Mouse (Mus musculus) adrenal gland, postnatal 14 days (tissue): ENCODE data around the gene Sppl3. TPM values are rescaled to one million over a fixed set of nuclear protein-coding genes. Genes with fewer than 3 reads are reported as not detected.
"Not testable (repeated sequence)": the region's sequence is repeated elsewhere in the genome, so short reads cannot be mapped to it uniquely, and the experiment has no call there.

ENCODE experiments used
- DNase-seq: peaks from one replicate; pipeline ENCODE4 v3.0.0; 2021; ENCODE audit warnings: mixed read lengths
- total RNA-seq: library from RNA; stranded (reverse); gene quantifications from 2 replicates; pipeline ENCODE4 v1.2.3, GENCODE M21; 2021

The Sppl3 gene
- total RNA-seq, 1 experiment from 2014 or later: 54.8 TPM

- DNase-seq: peak; percentile 54
Observed at GRCm38 (mm10) chr5:115040756-115041155, 29.8 kb downstream of the Sppl3 start.

- DNase-seq: no peak
Observed at GRCm38 (mm10) chr5:115043626-115044025, 32.7 kb downstream of the Sppl3 start.

- no peak for DNase-seq
Observed at GRCm38 (mm10) chr5:115045146-115045677, 34.3 kb downstream of the Sppl3 start.

GRCm38 (mm10) chr5:115049692-115050091, 38.8 kb downstream of the Sppl3 start:
- DNase-seq: no peak

- DNase-seq: no peak
Observed at GRCm38 (mm10) chr5:115050776-115051175, 39.8 kb downstream of the Sppl3 start.

GRCm38 (mm10) chr5:115052546-115052945, 41.6 kb downstream of the Sppl3 start:
- DNase-seq: no peak

GRCm38 (mm10) chr5:115053791-115054396, 43.0 kb downstream of the Sppl3 start:
- DNase-seq: no peak

GRCm38 (mm10) chr5:115055418-115055817, 44.5 kb downstream of the Sppl3 start:
- no peak for DNase-seq

- no peak for DNase-seq
Observed at GRCm38 (mm10) chr5:115057153-115057552, 46.2 kb downstream of the Sppl3 start.

GRCm38 (mm10) chr5:115058584-115059297, 47.8 kb downstream of the Sppl3 start:
- no peak for DNase-seq

GRCm38 (mm10) chr5:115060067-115060695, 49.2 kb downstream of the Sppl3 start:
- DNase-seq: no peak

- DNase-seq: no peak
Observed at GRCm38 (mm10) chr5:115060977-115061376, 50.0 kb downstream of the Sppl3 start.

- DNase-seq: peak; percentile 39
Observed at GRCm38 (mm10) chr5:115062566-115062965, 51.6 kb downstream of the Sppl3 start.

- DNase-seq: peak; percentile 36
Observed at GRCm38 (mm10) chr5:115063391-115063790, 52.5 kb downstream of the Sppl3 start.

- no peak for DNase-seq
Observed at GRCm38 (mm10) chr5:115066245-115066644, 55.3 kb downstream of the Sppl3 start.

- DNase-seq: no peak
Observed at GRCm38 (mm10) chr5:115068671-115069421, 57.9 kb downstream of the Sppl3 start.

GRCm38 (mm10) chr5:115069611-115070010, 58.7 kb downstream of the Sppl3 start:
- no peak for DNase-seq

GRCm38 (mm10) chr5:115070457-115070856, 59.5 kb downstream of the Sppl3 start:
- DNase-seq: no peak

- DNase-seq: peak; percentile 62
Observed at GRCm38 (mm10) chr5:115071096-115071901, 60.4 kb downstream of the Sppl3 start.

GRCm38 (mm10) chr5:115072143-115072542, 61.2 kb downstream of the Sppl3 start:
- peak; percentile 25 for DNase-seq

GRCm38 (mm10) chr5:115073306-115073705, 62.4 kb downstream of the Sppl3 start:
- not testable (repeated sequence) for DNase-seq

GRCm38 (mm10) chr5:115074749-115075148, 63.8 kb downstream of the Sppl3 start:
- no peak for DNase-seq
